Mouse (Mus musculus) hindlimb bud, embryonic 11.5 days (tissue): ENCODE results near the gene Smg9.
"Not testable (repeated sequence)": the region's sequence is repeated elsewhere in the genome, so short reads cannot be mapped to it uniquely, and the experiment has no call there.

ENCODE experiments used
- DNase-seq: peaks from one replicate; pipeline ENCODE4 v3.0.0-alpha.2; 2012; ENCODE audit warnings: low read depth, low spot score; ENCODE audit errors: extremely low spot score

Gene Smg9

GRCm38 (mm10) chr7:24377091-24377865 is 22.1 kb upstream of the Smg9 start:
- no peak for DNase-seq

- DNase-seq = peak; percentile 22
Observed at GRCm38 (mm10) chr7:24378049-24378701, 21.2 kb upstream of the Smg9 start.

- DNase-seq = no peak
Observed at GRCm38 (mm10) chr7:24379934-24380333, 19.5 kb upstream of the Smg9 start.

GRCm38 (mm10) chr7:24380370-24380769 is 19.0 kb upstream of the Smg9 start:
- DNase-seq = no peak

- DNase-seq = no peak
Observed at GRCm38 (mm10) chr7:24382730-24383372, 16.6 kb upstream of the Smg9 start.

GRCm38 (mm10) chr7:24384070-24384469 is 15.3 kb upstream of the Smg9 start:
- DNase-seq = no peak

GRCm38 (mm10) chr7:24384827-24385226 is 14.6 kb upstream of the Smg9 start:
- DNase-seq = no peak

GRCm38 (mm10) chr7:24387059-24387556 is 12.3 kb upstream of the Smg9 start:
- no peak for DNase-seq

- DNase-seq = no peak
Observed at GRCm38 (mm10) chr7:24389516-24390187, 9.8 kb upstream of the Smg9 start.

GRCm38 (mm10) chr7:24390512-24390911 is 8.9 kb upstream of the Smg9 start:
- DNase-seq = no peak

GRCm38 (mm10) chr7:24391077-24391476 is 8.3 kb upstream of the Smg9 start:
- no peak for DNase-seq

- DNase-seq = no peak
Observed at GRCm38 (mm10) chr7:24391687-24392086, 7.7 kb upstream of the Smg9 start.

- DNase-seq = no peak
Observed at GRCm38 (mm10) chr7:24394054-24394453, 5.4 kb upstream of the Smg9 start.

- DNase-seq = no peak
Observed at GRCm38 (mm10) chr7:24394475-24395161, 4.8 kb upstream of the Smg9 start.

- DNase-seq = no peak
Observed at GRCm38 (mm10) chr7:24396832-24397231, 2.6 kb upstream of the Smg9 start.

- no peak for DNase-seq
Observed at GRCm38 (mm10) chr7:24398364-24398913, 980 bp upstream of the Smg9 start.

GRCm38 (mm10) chr7:24400082-24400452 is 648 bp downstream of the Smg9 start:
- DNase-seq = no peak

- not testable (repeated sequence) for DNase-seq
Observed at GRCm38 (mm10) chr7:24400489-24400888, 1.1 kb downstream of the Smg9 start.

GRCm38 (mm10) chr7:24402851-24403250 is 3.4 kb downstream of the Smg9 start:
- DNase-seq = no peak

- no peak for DNase-seq
Observed at GRCm38 (mm10) chr7:24405649-24406048, 6.2 kb downstream of the Smg9 start.
